Mouse (Mus musculus) adrenal gland, adult 18-20 months (tissue): Measurements from ENCODE around the gene Rwdd2b. TPM values are rescaled to one million over a fixed set of nuclear protein-coding genes. Genes with fewer than 3 reads are reported as not detected.

Source experiments
- DNase-seq, 2 experiments: peaks; one replicate each; pipeline ENCODE4 v3.0.0; 2021 to 2022; ENCODE audit warnings: low spot score in 2 of 2
- long read RNA-seq, 2 experiments: library from polyadenylated mRNA; stranded (forward); transcript quantifications; one replicate each; pipeline ENCODE4 v2.0.0; 2021
- total RNA-seq, 2 experiments: library from RNA; stranded (reverse); gene quantifications; 1 replicate in 1 of 2; 2 replicates in 1 of 2; pipeline ENCODE4 v1.2.3; 2021

Rwdd2b gene
- total RNA-seq = 1 to 10 TPM; 4.2 to 5.4 TPM
- long read RNA-seq, experiment 1, partial matches to known transcripts = 0 of 1 reads
- long read RNA-seq, experiment 1, other reads (novel, unspliced or antisense) = 0 of 1 reads
- long read RNA-seq, experiment 2, transcript Rwdd2b-201 (5 exons, 2,009 nt) = major isoform, 15 of 17 reads
- long read RNA-seq, experiment 2, partial matches to known transcripts = 2 of 17 reads
- long read RNA-seq, experiment 2, other reads (novel, unspliced or antisense) = 0 of 17 reads

- peak; percentile 88 to 90 for DNase-seq
Measured at GRCm38 (mm10) chr16:87440184-87440686, at the start of gene Rwdd2b. Gene Rwdd2b, minus strand, starts transcription at chr16:87440573.

- no peak for DNase-seq
Measured at GRCm38 (mm10) chr16:87488605-87489004, 48.2 kb upstream of the Rwdd2b start.

GRCm38 (mm10) chr16:87486739-87487138, 46.4 kb upstream of the Rwdd2b start:
- no peak for DNase-seq

- DNase-seq = no peak
Measured at GRCm38 (mm10) chr16:87484367-87484766, 44.0 kb upstream of the Rwdd2b start.

GRCm38 (mm10) chr16:87470579-87470978, 30.2 kb upstream of the Rwdd2b start:
- DNase-seq = no peak

- DNase-seq = no peak
Measured at GRCm38 (mm10) chr16:87458752-87459151, 18.4 kb upstream of the Rwdd2b start.

GRCm38 (mm10) chr16:87455180-87455611, 14.8 kb upstream of the Rwdd2b start:
- no peak for DNase-seq

- DNase-seq = peak; percentile 94 to 96
Measured at GRCm38 (mm10) chr16:87454419-87455179, 14.2 kb upstream of the Rwdd2b start, which contains the start of gene Usp16. Gene Usp16, plus strand, starts transcription at chr16:87454703.

GRCm38 (mm10) chr16:87453226-87453625, 12.9 kb upstream of the Rwdd2b start:
- DNase-seq = no peak

GRCm38 (mm10) chr16:87445528-87445927, 5.2 kb upstream of the Rwdd2b start:
- DNase-seq = no peak

- DNase-seq = no peak
Measured at GRCm38 (mm10) chr16:87445110-87445509, 4.7 kb upstream of the Rwdd2b start.

GRCm38 (mm10) chr16:87444071-87444470, 3.7 kb upstream of the Rwdd2b start:
- DNase-seq = no peak

GRCm38 (mm10) chr16:87443245-87443644, 2.9 kb upstream of the Rwdd2b start:
- DNase-seq = no peak

GRCm38 (mm10) chr16:87442291-87442690, 1.9 kb upstream of the Rwdd2b start:
- no peak for DNase-seq

GRCm38 (mm10) chr16:87441089-87441488, 716 bp upstream of the Rwdd2b start:
- no peak for DNase-seq

- DNase-seq = no peak
Measured at GRCm38 (mm10) chr16:87438697-87439096, 1.7 kb downstream of the Rwdd2b start.

- DNase-seq = no peak
Measured at GRCm38 (mm10) chr16:87437096-87437495, 3.3 kb downstream of the Rwdd2b start.

GRCm38 (mm10) chr16:87435411-87436205, 4.8 kb downstream of the Rwdd2b start:
- DNase-seq = no peak

GRCm38 (mm10) chr16:87434946-87435345, 5.4 kb downstream of the Rwdd2b start:
- DNase-seq = no peak

- no peak for DNase-seq
Measured at GRCm38 (mm10) chr16:87434266-87434665, 6.1 kb downstream of the Rwdd2b start.

GRCm38 (mm10) chr16:87432033-87432814, 8.1 kb downstream of the Rwdd2b start, which contains the start of gene Ltn1:
Gene Ltn1, minus strand, starts transcription at chr16:87432612.
- peak; percentile 96 for DNase-seq
